Mouse (Mus musculus): ENCODE measurements around the gene Mlf2.
A peak's percentile ranks its signal among the peaks of the same experiment; 100 is the strongest.

Mlf2 gene

GRCm38 (mm10) chr6:124934670-124935069 lies 3.5 kb downstream of the Mlf2 start:
- no peak for DNase-seq (ENCODE audit: low read depth)

DNA sequence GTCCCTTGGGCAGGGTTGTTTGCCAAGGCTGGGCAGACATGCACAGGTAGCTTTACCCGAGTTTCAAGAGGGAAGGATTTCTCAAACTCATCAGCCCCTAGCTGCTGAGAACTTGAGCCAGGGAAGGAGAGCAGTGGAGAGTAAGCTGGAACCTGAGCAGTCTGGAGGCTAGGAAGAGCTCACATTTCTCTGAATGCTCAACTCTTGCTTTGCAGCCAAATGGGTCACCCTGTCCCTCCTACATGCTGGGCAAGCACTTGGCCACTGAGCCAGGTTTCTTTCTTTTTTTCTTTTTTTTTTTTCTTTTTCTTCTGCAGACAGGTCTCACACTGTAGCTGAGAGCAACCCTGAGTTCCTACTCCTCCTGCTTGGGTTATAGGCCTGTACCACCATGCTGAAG lies 5.5 kb downstream of the Mlf2 start:
- DNase-seq (ENCODE audit: low read depth): no peak

DNA sequence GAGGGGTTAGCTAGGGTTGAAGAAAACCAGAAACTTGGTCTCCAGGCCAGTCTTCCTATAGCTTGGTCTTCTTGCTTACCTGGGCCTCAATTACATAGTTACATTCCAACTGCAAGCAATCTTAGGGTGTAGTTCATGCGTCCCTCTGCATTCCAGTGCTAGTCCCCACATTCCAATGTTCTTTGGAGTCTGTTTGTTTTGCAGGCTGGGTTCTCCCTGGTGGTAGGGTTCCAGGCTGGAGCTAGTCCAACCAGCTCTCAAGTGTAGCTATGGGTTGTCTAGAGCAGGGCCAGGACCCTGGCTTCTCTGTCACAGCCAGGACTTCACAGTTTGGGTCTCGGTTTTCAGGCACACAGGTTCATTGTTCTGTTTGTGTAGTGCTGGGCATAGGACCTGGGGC lies 6.3 kb downstream of the Mlf2 start:
- DNase-seq (ENCODE audit: low read depth): no peak

- no peak for DNase-seq (ENCODE audit: low read depth)
These were observed 7.4 kb downstream of the Mlf2 start for GRCm38 (mm10) chr6:124938554-124938953.

DNA sequence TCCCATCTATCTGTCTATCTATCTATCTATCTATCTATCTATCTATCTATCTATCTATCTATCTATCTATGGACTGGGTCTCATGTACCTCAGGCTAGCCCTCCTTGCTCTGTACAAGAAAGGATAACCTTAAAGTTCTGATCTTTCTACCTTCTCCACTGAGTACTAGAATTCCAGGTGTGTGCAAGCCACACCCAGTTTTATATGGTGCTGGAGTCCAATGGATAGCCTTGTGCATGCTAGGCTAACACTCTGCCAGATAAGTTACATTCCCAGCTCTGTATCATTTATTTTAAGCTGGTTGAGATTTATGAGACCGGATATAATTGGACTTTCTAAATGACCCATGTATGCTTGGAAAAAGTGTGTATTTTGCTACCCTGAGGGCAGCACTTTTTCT lies 10.5 kb downstream of the Mlf2 start:
- no peak for DNase-seq (ENCODE audit: low read depth)

GRCm38 (mm10) chr6:124943526-124943925 lies 12.3 kb downstream of the Mlf2 start:
- DNase-seq (ENCODE audit: low read depth): no peak

DNA sequence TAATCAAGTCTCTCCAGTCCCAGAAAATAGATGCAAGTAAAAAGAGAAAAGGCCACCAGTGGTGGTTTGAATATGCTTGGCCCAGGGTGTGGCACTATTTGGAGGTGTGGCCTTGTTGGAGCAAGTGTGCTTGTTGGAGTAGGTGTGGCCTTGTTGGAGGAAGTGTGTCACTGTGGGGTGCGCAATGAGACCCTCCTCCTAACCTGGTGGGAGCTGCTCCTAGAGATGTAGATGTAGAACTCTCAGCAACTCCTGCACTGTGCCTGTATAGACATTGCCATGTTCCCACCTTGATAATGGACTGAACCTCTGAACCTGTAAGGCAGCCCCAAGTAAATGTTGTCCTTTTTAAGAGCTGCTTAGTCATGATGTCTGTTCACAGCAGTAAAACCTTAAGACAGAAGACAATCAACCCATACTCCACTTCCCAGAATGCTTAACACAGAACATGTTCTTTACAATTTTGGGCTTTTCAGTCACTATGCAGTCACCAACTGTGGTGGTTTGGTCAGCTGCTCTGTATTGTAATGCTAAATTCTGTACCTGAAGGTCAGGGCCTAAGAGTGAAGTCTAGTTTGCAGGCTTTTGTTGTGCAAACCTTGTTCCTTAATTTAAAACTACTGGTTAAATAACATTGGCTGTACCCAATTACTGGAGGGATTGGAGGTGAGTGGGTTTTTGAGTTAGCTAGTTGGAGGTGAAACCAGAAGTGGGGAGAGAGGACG lies 23.0 kb downstream of the Mlf2 start:
- DNase-seq (ENCODE audit: low read depth): no peak

GRCm38 (mm10) chr6:124955212-124955611 lies 24.0 kb downstream of the Mlf2 start:
- DNase-seq (ENCODE audit: low read depth): no peak

DNA sequence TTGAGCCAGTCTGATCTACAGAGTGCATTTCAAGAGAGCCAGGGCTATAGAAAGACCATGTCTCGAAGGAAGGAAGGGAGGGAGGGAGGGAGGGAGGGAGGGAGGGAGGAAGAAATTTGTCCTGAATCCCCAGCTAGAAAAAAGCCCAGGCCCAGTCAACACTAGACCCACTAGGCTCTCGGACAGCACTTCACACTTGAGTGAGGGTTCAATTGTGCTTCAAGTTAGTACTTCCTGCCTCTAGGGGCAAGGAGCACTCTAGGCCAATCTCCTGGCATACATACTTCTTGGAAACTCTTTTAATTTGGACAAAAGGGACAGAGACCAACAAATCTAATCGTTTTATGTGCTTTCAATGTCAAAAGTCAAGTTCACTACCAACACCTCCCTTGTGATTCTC lies 26.9 kb downstream of the Mlf2 start:
- DNase-seq (ENCODE audit: low read depth): no peak

GRCm38 (mm10) chr6:124959960-124960359 lies 28.8 kb downstream of the Mlf2 start:
- no peak for DNase-seq (ENCODE audit: low read depth)

GRCm38 (mm10) chr6:124961021-124961420 lies 29.8 kb downstream of the Mlf2 start:
- no peak for DNase-seq (ENCODE audit: low read depth)

DNA sequence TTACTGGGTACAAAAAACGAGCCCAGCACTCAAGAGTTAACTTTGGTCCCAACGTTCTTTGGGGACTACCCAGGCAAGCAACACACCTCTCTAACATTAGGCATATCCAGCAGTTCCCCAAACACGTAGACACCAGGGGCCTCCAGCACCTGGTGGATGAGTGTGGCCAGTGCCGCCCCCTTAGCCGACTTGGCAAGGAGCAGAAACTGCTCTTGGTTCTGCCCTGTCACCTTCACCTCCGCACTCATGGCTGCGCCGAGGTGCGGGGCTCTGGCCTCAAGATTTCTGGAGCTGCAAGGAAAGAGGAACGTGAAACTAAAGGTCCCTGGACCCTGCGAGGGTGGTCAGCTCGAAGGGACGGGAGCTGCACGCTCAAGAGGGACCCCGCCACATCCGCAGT lies 33.5 kb downstream of the Mlf2 start:
- no peak for DNase-seq (ENCODE audit: low read depth)

- DNase-seq (ENCODE audit: low read depth): peak; percentile 77
These were observed 34.0 kb downstream of the Mlf2 start, which contains the start of gene Cops7a for GRCm38 (mm10) chr6:124965088-124965719. TSS of gene Cops7a (minus strand) at chr6:124965538.

- DNase-seq (ENCODE audit: low read depth): no peak
These were observed 34.6 kb downstream of the Mlf2 start for GRCm38 (mm10) chr6:124965747-124966146.

- DNase-seq (ENCODE audit: low read depth): no peak
These were observed 35.4 kb downstream of the Mlf2 start for GRCm38 (mm10) chr6:124966466-124967118.

DNA sequence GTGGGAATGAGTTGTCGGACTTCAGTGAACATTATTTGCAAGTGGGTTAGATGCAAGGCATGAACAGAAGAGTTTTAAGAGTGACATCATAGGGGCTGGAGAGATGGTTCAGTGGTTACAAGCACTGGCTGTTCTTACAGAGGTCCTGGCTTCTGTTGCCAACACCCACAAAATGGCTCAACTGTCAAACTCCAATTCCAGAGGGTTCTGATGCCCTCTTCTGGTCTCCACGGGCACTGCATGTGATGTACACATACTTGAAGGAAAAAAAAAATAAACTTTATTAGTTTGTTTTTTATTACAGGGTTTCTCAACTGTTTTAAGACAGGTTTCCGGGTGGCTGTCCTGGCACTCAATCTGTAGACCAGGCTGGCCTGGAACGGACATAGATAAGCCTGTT lies 36.6 kb downstream of the Mlf2 start:
- DNase-seq (ENCODE audit: low read depth): peak; percentile 28
